Mouse (Mus musculus): ENCODE measurements around the gene Cfap43. TPM values are rescaled to one million over a fixed set of nuclear protein-coding genes. Genes with fewer than 3 reads are reported as not detected.

Gene Cfap43
- polyA plus RNA-seq, 1 experiment = 0.20 TPM

DNA sequence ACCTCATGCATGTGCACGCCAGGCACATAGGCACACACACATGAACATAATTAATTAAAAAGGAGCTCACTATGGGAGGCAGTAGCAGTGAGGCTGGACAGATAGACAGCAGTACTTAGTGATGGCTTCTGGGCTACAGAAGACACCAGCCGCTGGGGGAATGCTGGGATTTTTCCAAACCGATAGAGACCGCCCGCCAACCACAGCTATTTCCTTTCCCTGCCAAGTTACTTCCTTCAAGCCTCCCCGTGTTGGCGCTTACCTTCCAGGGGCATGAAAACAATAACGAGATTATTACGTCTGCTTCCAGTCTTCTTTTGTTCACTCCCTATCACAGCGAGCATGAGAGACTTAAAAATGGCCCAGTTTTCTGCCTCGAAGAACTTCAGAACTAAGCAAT, 222.0 kb downstream of the Cfap43 start:
- no peak overlapping the region for H3K4me3 ChIP-seq (ENCODE audit: control insufficient read depth, insufficient read depth, low read length)
- DNase-seq = no peak
- TF ChIP-seq POLR2A (IDR thresholded peaks at IDR 0.05; ENCODE audit: control insufficient read depth, extremely low read depth, insufficient read depth, low read length, poor library complexity) (no peak), CTCF (IDR thresholded peaks at IDR 0.05; ENCODE audit: borderline replicate concordance, control insufficient read depth, extremely low read depth, insufficient read depth, low read length, poor library complexity) (no peak)

DNA sequence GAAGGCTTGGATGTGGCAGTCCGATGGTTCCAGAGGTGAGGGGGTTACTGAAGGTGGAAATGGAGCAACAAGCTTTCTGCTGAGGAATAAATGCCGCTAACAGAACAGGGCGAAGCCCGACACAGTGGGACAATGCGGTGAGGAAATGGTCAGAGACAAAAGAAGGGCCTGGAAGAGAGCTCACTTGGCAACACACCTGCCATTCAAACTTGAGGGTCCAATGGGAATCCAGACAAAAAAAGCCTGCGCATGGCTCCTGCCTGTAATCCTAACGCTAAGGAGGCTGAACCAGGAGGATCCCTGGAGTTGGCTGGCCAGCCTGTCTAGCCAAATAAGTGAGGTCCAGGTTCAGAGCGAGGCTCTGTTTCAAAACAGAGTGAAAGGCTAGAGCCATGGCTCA, 222.7 kb downstream of the Cfap43 start:
- Histone ChIP-seq H3K4me1 (replicated peaks; ENCODE audit: control insufficient read depth, insufficient read depth, low read length) (no peaks in the 10 kb centered on the region; the same call in 1 of the 2 replicates), H3K4me3 (ENCODE audit: control insufficient read depth, insufficient read depth, low read length) (no peak overlapping the region), H3K27me3 (ENCODE audit: control insufficient read depth, insufficient read depth, low read length) (no peaks in the 10 kb centered on the region), H3K27ac (ENCODE audit: control insufficient read depth, insufficient read depth, low read length) (no peak overlapping the region), H3K36me3 (ENCODE audit: control insufficient read depth, insufficient read depth, low read length) (no peaks in the 10 kb centered on the region)
- TF ChIP-seq POLR2A (IDR thresholded peaks at IDR 0.05; ENCODE audit: control insufficient read depth, extremely low read depth, insufficient read depth, low read length, poor library complexity) (no peak), CTCF (IDR thresholded peaks at IDR 0.05; ENCODE audit: borderline replicate concordance, control insufficient read depth, extremely low read depth, insufficient read depth, low read length, poor library complexity) (no peak)
- 95% methylated on average over 8 of the region's 8 CpGs for WGBS
- no peak for DNase-seq

More for the DNA sequence above, 222.0 kb downstream of the Cfap43 start:
- Histone ChIP-seq H3K27ac (ENCODE audit: control insufficient read depth, insufficient read depth, low read length) (no peak overlapping the region), H3K4me1 (replicated peaks; ENCODE audit: control insufficient read depth, insufficient read depth, low read length) (no peaks in the 10 kb centered on the region; the same call in 1 of the 2 replicates), H3K36me3 (ENCODE audit: control insufficient read depth, insufficient read depth, low read length) (no peaks in the 10 kb centered on the region), H3K27me3 (ENCODE audit: control insufficient read depth, insufficient read depth, low read length) (no peaks in the 10 kb centered on the region)
- WGBS = 20% methylated on average over 11 of the region's 11 CpGs

DNA sequence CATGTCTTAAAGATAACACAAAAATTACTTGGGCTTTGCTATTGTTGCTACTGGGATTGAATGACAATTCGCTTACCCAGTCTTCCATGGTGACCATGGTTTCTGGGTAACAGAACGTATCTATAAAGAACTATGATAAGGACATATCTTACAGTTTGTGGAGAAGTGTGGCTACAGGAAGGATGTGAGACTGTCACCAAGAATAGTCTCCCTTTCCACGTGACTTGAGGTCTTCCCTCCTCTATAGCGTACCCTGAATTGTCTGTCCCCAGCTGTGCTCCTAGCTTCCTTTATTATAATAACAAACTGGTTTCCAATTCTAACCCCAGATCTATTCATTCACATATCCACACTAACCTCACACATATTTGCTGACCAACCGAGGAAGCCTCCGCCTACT, 223.4 kb downstream of the Cfap43 start:
- Histone ChIP-seq H3K4me3 (ENCODE audit: control insufficient read depth, insufficient read depth, low read length) (no peak overlapping the region), H3K27me3 (ENCODE audit: control insufficient read depth, insufficient read depth, low read length) (no peaks in the 10 kb centered on the region), H3K4me1 (replicated peaks; ENCODE audit: control insufficient read depth, insufficient read depth, low read length) (no peaks in the 10 kb centered on the region; the same call in 1 of the 2 replicates), H3K27ac (ENCODE audit: control insufficient read depth, insufficient read depth, low read length) (no peak overlapping the region), H3K36me3 (ENCODE audit: control insufficient read depth, insufficient read depth, low read length) (no peaks in the 10 kb centered on the region)
- TF ChIP-seq CTCF (IDR thresholded peaks at IDR 0.05; ENCODE audit: borderline replicate concordance, control insufficient read depth, extremely low read depth, insufficient read depth, low read length, poor library complexity) (no peak), POLR2A (IDR thresholded peaks at IDR 0.05; ENCODE audit: control insufficient read depth, extremely low read depth, insufficient read depth, low read length, poor library complexity) (no peak)
- WGBS = 34% methylated on average over 6 of the region's 6 CpGs
- DNase-seq = no peak

DNA sequence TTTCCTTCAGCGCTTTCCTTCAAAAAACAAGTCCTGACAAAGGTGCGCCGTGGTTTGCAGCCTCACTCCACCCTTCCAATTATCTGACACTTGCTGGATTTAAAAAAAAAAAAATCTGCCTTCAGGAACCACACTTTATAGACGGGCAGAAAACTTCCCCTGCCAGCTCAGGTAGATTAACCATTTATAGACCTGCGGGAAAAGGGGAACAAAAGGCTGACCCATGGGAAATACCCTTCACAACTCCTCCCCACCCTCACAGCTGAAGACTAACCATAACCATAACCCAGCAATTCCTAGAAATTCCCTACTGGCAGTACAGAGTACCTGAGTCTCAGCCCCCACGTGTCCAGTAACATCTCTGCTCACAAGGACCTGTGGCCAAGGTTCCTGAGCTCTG, 227.1 kb downstream of the Cfap43 start, which contains the start of gene Col17a1:
Gene Col17a1 (minus strand): TSS at position 101 of the 400 bp plus-strand sequence.
- H3K27ac ChIP-seq (ENCODE audit: control insufficient read depth, insufficient read depth, low read length) = no peak within 1 kb of the TSS
- H3K4me1 ChIP-seq (replicated peaks; ENCODE audit: control insufficient read depth, insufficient read depth, low read length) = no peaks in the 10 kb centered on the region; the same call in 1 of the 2 replicates
- H3K27me3 ChIP-seq (ENCODE audit: control insufficient read depth, insufficient read depth, low read length) = no peaks in the 10 kb centered on the region
- DNase-seq = no peak
- TF ChIP-seq CTCF (IDR thresholded peaks at IDR 0.05; ENCODE audit: borderline replicate concordance, control insufficient read depth, extremely low read depth, insufficient read depth, low read length, poor library complexity) (no peak), POLR2A (IDR thresholded peaks at IDR 0.05; ENCODE audit: control insufficient read depth, extremely low read depth, insufficient read depth, low read length, poor library complexity) (no peak)
- H3K36me3 ChIP-seq (ENCODE audit: control insufficient read depth, insufficient read depth, low read length) = no peaks in the 10 kb centered on the region
- no peak within 1 kb of the TSS for H3K4me3 ChIP-seq (ENCODE audit: control insufficient read depth, insufficient read depth, low read length)
- 50% methylated on average over 6 of the region's 6 CpGs for WGBS

DNA sequence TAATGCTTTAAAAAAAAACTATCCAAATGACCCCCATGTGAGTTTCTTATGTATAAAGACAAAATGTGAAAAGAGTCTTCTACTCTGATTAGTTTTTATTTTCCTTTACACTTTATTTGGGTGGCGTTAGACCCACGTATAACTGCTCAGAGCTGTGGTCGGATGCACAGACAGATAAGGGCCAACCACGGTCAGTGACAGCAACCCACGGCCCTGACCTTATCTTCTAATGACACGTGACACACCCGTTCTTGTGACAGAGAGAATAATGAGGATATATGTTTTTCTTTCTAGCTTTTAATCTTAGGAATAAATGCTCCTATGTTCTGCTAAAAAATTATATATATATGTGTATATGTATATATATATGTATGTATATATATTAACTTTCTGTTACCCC, 229.5 kb downstream of the Cfap43 start:
- H3K27me3 ChIP-seq (ENCODE audit: control insufficient read depth, insufficient read depth, low read length) = no peaks in the 10 kb centered on the region
- no peak overlapping the region for H3K27ac ChIP-seq (ENCODE audit: control insufficient read depth, insufficient read depth, low read length)
- no peaks in the 10 kb centered on the region for H3K36me3 ChIP-seq (ENCODE audit: control insufficient read depth, insufficient read depth, low read length)
- 75% methylated on average over 7 of the region's 7 CpGs for WGBS
- H3K4me1 ChIP-seq (replicated peaks; ENCODE audit: control insufficient read depth, insufficient read depth, low read length) = no peaks in the 10 kb centered on the region
- no peak overlapping the region for H3K4me3 ChIP-seq (ENCODE audit: control insufficient read depth, insufficient read depth, low read length)
- no peak for TF ChIP-seq CTCF (IDR thresholded peaks at IDR 0.05; ENCODE audit: borderline replicate concordance, control insufficient read depth, extremely low read depth, insufficient read depth, low read length, poor library complexity)
- TF ChIP-seq POLR2A (IDR thresholded peaks at IDR 0.05; ENCODE audit: control insufficient read depth, extremely low read depth, insufficient read depth, low read length, poor library complexity) = no peak
- DNase-seq = no peak

Other genes with a start within 250 kb of the Cfap43 start
- gene Col17a1, start 227.2 kb downstream of the Cfap43 start, polyA plus RNA-seq (2012; rRNA removed) = 3.7 and 3.9 TPM in 2 replicates
- gene Sfr1, start 187.6 kb downstream of the Cfap43 start, polyA plus RNA-seq (2012; rRNA removed) = 56.5 and 60.1 TPM in 2 replicates
- 20.4 and 30.4 TPM in 2 replicates for gene Gsto1, start 64.3 kb downstream of the Cfap43 start, polyA plus RNA-seq (2012; rRNA removed)
- gene Gsto2, start 53.8 kb downstream of the Cfap43 start, polyA plus RNA-seq (2012; rRNA removed) = 0.14 and 0.84 TPM in 2 replicates
- 32.6 and 37.4 TPM in 2 replicates for gene Itprip, start within 50 bp of the Cfap43 start, polyA plus RNA-seq (2012; rRNA removed)
- 0.03 and 0.04 TPM in 2 replicates for gene Cfap58, start 18.4 kb upstream of the Cfap43 start, polyA plus RNA-seq (2012; rRNA removed)

Data from thymus, adult 2 months (tissue).